Mouse (Mus musculus) G1E (cell line): ENCODE results near the gene Gnl3.

Experiments used
- CTCF ChIP-seq: IDR thresholded peaks from 2 replicates; pipeline ENCODE4 v1.5.1; 2012; ENCODE audit warnings: low read depth, low read length, inconsistent platforms, mixed read lengths
- GATA1 ChIP-seq: IDR thresholded peaks from 2 replicates; pipeline ENCODE4 v1.6.1; 2012; ENCODE audit warnings: borderline replicate concordance, low read length, inconsistent platforms, mixed read lengths
- GATA2 ChIP-seq: IDR thresholded peaks from 2 replicates; pipeline ENCODE4 v1.6.1; 2012; ENCODE audit warnings: low read depth, low read length, inconsistent platforms, borderline replicate concordance
- TAL1 ChIP-seq: conservative IDR thresholded peaks from 2 replicates; pipeline ENCODE4 v1.6.1; 2012; ENCODE audit warnings: low read depth, low read length, inconsistent platforms, mixed read lengths

GRCm38 (mm10) chr14:31013928-31014327, 5.0 kb downstream of the Gnl3 start:
- no peak for TF ChIP-seq CTCF
- no peak for TF ChIP-seq GATA2
- no peak for TF ChIP-seq GATA1
- TF ChIP-seq TAL1: no peak
